Mouse (Mus musculus) heart, embryonic 13.5 days (tissue): ENCODE data around the gene Rhot2. TPM values are rescaled to one million over a fixed set of nuclear protein-coding genes. Genes with fewer than 3 reads are reported as not detected.

Experiments used
- ATAC-seq: fragments of 200-750 bp; cut with Nextera tagmentation; 2 replicates; pipeline ENCODE4 v1.8.0; 2017; ENCODE audit warnings: moderate TSS enrichment; ENCODE audit not compliant: insufficient number of reproducible peaks, low FRiP score, low TSS enrichment; ENCODE audit errors: extremely low read depth
- H3K27ac ChIP-seq: fragments of 300-500 bp; sonication (generic); replicated peaks from 2 replicates; pipeline ENCODE4 v1.5.1; 2015; ENCODE audit warnings: moderate library complexity, mild to moderate bottlenecking, inconsistent platforms
- H3K27me3 ChIP-seq: fragments of 300-500 bp; sonication (generic); replicated peaks from 2 replicates; pipeline ENCODE4 v1.6.1; 2015; ENCODE audit warnings: mild to moderate bottlenecking, inconsistent platforms
- H3K36me3 ChIP-seq: fragments of 300-500 bp; sonication (generic); 2 replicates; pipeline ENCODE4 v1.6.1; 2015; ENCODE audit warnings: mild to moderate bottlenecking, inconsistent platforms
- H3K4me1 ChIP-seq: fragments of 300-500 bp; sonication (generic); 2 replicates; pipeline ENCODE4 v1.6.1; 2015; ENCODE audit warnings: inconsistent platforms
- H3K4me2 ChIP-seq: fragments of 300-500 bp; sonication (generic); 2 replicates; pipeline ENCODE4 v1.6.1; 2015; ENCODE audit warnings: inconsistent platforms, mild to moderate bottlenecking, moderate library complexity
- H3K4me3 ChIP-seq: fragments of 300-500 bp; sonication (generic); 2 replicates; pipeline ENCODE4 v1.5.1; 2015; ENCODE audit warnings: moderate library complexity, mild to moderate bottlenecking, inconsistent platforms
- H3K9ac ChIP-seq: fragments of 300-500 bp; sonication (generic); 2 replicates; pipeline ENCODE4 v1.6.1; 2015; ENCODE audit warnings: inconsistent platforms, mild to moderate bottlenecking, moderate library complexity
- H3K9me3 ChIP-seq: fragments of 300-500 bp; sonication (generic); 2 replicates; pipeline ENCODE4 v1.6.1; 2016; ENCODE audit warnings: inconsistent platforms
- WGBS: fragments of 180-500 bp; shearing (Covaris S2); methylation state at CpG from one replicate; pipeline ENCODE4 v1.1.7; 2015; ENCODE audit warnings: mixed read lengths; 5-methylcytosine and 5-hydroxymethylcytosine counted together
- polyA plus RNA-seq: library from polyadenylated mRNA; unstranded; fragments of >200 nt; fragmentation: Nextera tagmentation; extraction: Ambion mirVana; gene quantifications from 2 replicates; pipeline ENCODE4 v1.2.1, GENCODE M21; 2015

The Rhot2 gene
- polyA plus RNA-seq, 1 experiment from 2014 or later = 18.3 TPM

DNA sequence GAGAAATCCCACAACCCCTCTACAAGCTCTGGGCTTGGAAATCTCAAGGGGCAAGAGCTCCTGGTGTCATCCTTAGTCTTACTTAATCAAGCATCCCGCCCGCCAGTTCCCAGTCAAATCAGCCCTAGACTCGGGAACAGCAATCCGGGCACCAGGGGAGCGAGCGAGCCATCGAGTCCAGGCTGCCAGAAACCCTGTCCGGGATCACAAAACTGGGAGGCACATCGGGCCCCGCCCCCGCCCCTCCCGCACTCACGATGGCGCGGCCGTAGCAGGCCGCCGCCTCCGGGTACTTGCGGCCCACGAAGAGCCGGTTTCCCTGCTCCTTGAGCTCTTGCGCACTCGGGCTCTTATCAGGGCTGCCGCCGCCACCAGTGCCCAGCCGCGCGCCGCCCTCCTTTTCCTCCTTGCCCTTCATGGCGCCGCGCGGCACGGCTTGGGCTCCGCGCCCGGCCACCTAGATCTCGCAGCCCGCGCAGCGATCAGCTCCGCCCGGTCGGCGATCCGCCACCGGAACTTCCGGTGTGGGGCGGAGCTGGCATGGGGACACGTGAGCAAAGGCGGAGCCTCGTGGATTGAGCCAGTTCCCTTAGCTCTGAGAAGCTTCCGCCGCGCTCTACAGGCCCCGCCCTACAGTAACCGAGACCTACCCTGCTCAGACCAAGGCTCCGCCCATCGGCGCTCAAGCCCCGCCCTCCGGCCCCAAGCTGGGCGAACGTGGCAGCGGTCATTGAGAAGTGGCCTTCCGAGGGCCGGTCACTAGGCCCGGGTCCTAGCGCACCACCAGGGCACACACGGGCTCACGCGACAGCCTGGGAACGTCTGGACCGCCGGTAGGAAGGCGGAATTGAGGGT, 12.0 kb downstream of the Rhot2 start:
- peaks cover 50% of the 10 kb centered on the region for H3K36me3 ChIP-seq

GRCm38 (mm10) chr17:25831451-25832281, 13.0 kb downstream of the Rhot2 start:
- Histone ChIP-seq H3K36me3 (peaks cover 57% of the 10 kb centered on the region), H3K4me1 (peaks cover 71% of the 10 kb centered on the region)
- WGBS = 46% methylated on average over 21 of the region's 21 CpGs

More for the DNA sequence above, 12.0 kb downstream of the Rhot2 start:
- H3K4me3 ChIP-seq = peak overlapping the region; percentile 74
- peak overlapping the region; percentile 98 for H3K27ac ChIP-seq
- peak; percentile 94 for ATAC-seq
- peak overlapping the region; percentile 99 for H3K4me2 ChIP-seq
- H3K4me1 ChIP-seq = peaks cover 81% of the 10 kb centered on the region
- WGBS = under 1% methylated on average over 77 of the region's 77 CpGs
- H3K9ac ChIP-seq = peak overlapping the region; percentile 92
- no peaks in the 10 kb centered on the region for H3K27me3 ChIP-seq
- no peaks in the 10 kb centered on the region for H3K9me3 ChIP-seq

DNA sequence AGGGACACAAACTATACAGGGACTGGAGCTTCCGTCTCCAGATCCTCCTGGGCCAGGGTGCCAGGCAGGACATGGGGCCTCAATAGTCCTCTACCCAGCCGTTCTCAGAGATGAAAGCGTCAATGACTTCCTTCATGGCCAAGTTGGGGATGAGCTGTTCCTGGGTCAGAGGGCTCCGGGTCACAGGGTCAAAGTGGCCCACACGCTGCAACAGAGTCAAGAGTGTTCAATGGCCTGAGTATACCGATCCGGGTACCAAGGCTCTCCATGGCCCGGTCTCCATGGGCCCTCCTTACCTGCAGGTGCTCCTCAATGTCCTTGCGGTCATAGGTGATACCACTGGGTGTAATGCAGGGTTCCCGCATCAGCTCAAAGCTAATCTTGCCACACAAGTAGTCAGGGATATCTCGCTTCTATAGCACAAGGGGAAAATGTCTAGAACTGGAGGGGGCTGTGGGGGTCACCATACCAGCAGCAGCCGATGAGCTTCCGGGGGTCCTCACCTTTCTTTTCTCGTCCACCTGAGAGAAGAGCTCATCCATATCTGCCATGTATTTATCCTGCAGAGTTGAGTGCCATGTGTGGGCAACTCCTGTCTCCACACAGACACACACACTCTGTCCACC, 13.7 kb downstream of the Rhot2 start:
- Histone ChIP-seq H3K36me3 (peaks cover 63% of the 10 kb centered on the region), H3K9ac (peak overlapping the region; percentile 92), H3K4me2 (peak overlapping the region; percentile 99), H3K4me3 (peak overlapping the region; percentile 74), H3K4me1 (peaks cover 64% of the 10 kb centered on the region), H3K9me3 (no peaks in the 10 kb centered on the region), H3K27me3 (no peaks in the 10 kb centered on the region), H3K27ac (no peak overlapping the region)
- WGBS = 83% methylated on average over 14 of the region's 14 CpGs
- ATAC-seq = no peak

More at GRCm38 (mm10) chr17:25831451-25832281, 13.0 kb downstream of the Rhot2 start:
- Histone ChIP-seq H3K4me3 (peak overlapping the region; percentile 74), H3K27me3 (no peaks in the 10 kb centered on the region), H3K9me3 (no peaks in the 10 kb centered on the region), H3K9ac (peak overlapping the region; percentile 92), H3K27ac (peak overlapping the region; percentile 98), H3K4me2 (peak overlapping the region; percentile 99)
- no peak for ATAC-seq

DNA sequence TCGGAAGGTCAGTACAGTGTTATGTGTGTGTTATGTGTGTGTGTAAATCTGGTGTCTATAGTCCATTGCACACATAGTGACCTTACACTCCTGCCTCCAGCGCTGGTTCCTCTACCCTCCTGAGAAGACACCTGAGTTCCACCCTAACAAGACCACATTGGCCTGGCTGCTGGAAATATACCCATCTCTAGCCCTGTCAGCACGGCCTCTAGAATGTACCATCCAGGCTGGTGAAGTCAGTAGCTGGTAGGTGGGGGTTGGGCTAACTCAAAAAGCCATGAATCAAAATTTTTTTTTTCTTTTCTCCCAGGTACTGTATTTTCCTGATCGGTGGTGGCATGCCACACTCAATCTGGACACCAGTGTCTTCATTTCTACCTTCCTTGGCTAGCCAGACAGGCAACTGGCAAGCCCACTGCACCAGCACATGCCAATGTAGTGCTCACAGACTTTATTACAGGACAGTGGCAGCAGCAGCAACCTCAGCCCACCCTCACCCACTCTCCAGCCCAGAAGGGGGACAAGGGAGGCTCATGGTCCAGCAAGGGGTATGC, 14.4 kb downstream of the Rhot2 start:
- ATAC-seq = no peak
- Histone ChIP-seq H3K9ac (peak overlapping the region; percentile 89), H3K36me3 (peaks cover 63% of the 10 kb centered on the region), H3K4me1 (peaks cover 58% of the 10 kb centered on the region), H3K27me3 (no peaks in the 10 kb centered on the region), H3K4me3 (peak overlapping the region; percentile 74; the same call in 1 of the 2 replicates), H3K27ac (no peak overlapping the region; the same call in 1 of the 2 replicates), H3K4me2 (peak overlapping the region; percentile 99), H3K9me3 (no peaks in the 10 kb centered on the region)
- 82% methylated on average over 4 of the region's 4 CpGs for WGBS

DNA sequence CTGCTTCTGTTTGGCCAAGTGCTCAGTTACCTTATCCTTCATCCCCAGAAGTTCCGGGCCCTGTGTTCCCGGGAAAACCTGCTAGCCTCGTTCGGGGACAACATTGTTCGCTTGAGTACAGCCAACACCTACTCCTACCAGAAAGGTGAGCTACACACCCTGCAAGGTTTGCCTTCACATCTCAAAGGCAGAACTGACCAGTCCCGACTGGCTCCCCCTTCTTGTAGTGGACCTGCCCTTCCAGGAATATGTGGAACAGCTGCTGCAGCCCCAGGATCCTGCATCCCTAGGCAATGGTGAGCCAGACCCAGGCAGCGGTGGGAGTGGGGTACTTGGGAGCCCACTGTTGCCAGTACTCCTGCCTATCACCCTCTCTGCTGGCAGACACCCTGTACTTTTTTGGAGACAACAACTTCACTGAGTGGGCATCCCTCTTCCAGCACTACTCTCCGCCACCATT, 15.1 kb downstream of the Rhot2 start:
- Histone ChIP-seq H3K4me2 (peak overlapping the region; percentile 91), H3K4me3 (peak overlapping the region; percentile 74), H3K36me3 (peaks cover 57% of the 10 kb centered on the region), H3K27ac (peak overlapping the region; percentile 93), H3K4me1 (peaks cover 58% of the 10 kb centered on the region), H3K27me3 (no peaks in the 10 kb centered on the region), H3K9ac (peak overlapping the region; percentile 89), H3K9me3 (no peaks in the 10 kb centered on the region)
- WGBS = 38% methylated on average over 8 of the region's 8 CpGs
- no peak for ATAC-seq

DNA sequence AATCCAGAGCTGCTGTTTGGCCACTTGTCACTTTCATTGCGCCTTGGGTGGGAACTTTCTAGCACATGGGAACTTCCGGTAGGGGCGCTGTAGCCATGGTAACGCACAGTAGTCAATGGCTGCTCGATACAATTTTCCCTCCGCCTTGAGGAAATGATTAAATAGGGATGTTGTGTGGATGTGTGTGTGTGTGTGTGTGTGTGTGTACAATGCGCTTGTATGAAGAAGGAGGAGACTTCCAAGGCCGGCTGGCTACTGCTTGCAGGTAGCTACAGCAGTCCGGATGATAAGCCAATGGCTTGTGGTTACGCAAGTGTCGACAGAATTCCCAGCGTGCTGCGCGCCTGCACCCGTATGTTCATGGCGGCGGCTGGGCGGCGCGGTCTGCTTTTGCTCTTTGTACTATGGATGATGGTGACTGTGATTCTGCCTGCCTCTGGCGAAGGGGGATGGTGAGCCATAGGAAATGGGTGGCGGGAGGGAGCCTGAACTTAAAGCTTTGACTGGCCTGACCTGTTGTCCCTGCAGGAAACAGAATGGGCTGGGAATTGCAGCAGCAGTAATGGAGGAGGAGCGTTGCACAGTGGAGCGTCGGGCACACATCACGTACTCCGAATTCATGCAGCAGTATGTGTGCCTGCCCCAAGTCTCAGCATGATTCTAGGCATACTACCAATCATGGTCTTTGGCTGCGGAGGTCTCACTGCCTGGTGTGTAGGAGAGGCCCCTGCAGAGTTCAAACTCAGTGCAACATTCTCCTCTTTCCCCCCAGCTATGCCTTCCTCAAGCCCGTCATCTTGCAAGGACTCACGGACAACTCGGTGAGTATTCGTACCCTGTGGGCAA, 15.7 kb downstream of the Rhot2 start, which contains the start of gene Jmjd8:
Gene Jmjd8, plus strand, starts transcription at position 156 of the 846 bp plus-strand sequence.
- H3K9me3 ChIP-seq = no peaks in the 10 kb centered on the region
- peak within 1 kb of the TSS; percentile 74 for H3K4me3 ChIP-seq
- H3K27ac ChIP-seq = peak within 1 kb of the TSS; percentile 93
- peak within 1 kb of the TSS; percentile 89 for H3K9ac ChIP-seq
- H3K36me3 ChIP-seq = peaks cover 55% of the 10 kb centered on the region
- H3K4me1 ChIP-seq = peaks cover 58% of the 10 kb centered on the region
- H3K4me2 ChIP-seq = peak within 1 kb of the TSS; percentile 91
- no peak for ATAC-seq
- H3K27me3 ChIP-seq = no peaks in the 10 kb centered on the region
- 1% methylated on average over 32 of the region's 32 CpGs for WGBS

GRCm38 (mm10) chr17:25828223-25828594, 16.4 kb downstream of the Rhot2 start:
- Histone ChIP-seq H3K4me2 (peak overlapping the region; percentile 91), H3K4me3 (peak overlapping the region; percentile 74), H3K9ac (peak overlapping the region; percentile 89), H3K9me3 (no peaks in the 10 kb centered on the region), H3K4me1 (peaks cover 57% of the 10 kb centered on the region), H3K27ac (peak overlapping the region; percentile 93), H3K27me3 (no peaks in the 10 kb centered on the region), H3K36me3 (peaks cover 55% of the 10 kb centered on the region)
- 75% methylated on average over 8 of the region's 8 CpGs for WGBS
- ATAC-seq = no peak

DNA sequence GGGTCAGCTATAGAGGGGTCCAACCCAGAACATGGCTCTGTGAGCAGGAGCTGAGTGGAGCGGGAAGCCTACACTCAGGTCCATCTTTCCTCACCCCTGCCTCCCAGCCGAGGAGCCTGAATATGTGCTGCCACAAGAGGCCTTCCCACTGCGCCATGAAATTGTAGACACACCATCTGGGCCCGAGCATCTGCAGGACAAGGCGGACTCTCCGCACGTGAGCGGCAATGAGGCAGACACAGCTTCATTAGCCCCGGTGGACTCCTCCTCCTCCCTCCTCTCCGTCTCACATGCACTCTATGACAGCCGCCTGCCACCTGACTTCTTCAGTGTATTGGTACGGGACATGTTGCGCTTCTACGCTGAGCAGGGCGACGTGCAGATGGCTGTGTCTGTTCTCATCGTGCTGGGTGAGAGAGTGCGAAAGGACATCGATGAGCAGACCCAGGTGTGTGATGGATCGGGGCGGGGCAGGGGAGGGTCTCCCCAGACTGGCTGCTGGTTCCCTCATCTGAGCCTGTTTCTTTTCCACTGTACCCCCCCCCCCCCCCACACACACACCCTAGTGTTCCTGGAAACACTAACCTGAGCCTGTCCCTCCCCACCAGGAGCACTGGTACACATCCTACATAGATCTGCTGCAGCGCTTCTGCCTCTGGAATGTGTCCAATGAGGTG, 17.0 kb downstream of the Rhot2 start:
- H3K27ac ChIP-seq = no peak overlapping the region
- no peak for ATAC-seq
- WGBS = 91% methylated on average over 22 of the region's 22 CpGs
- no peak overlapping the region for H3K4me2 ChIP-seq
- no peak overlapping the region; the same call in 1 of the 2 replicates for H3K4me3 ChIP-seq
- H3K4me1 ChIP-seq = peaks cover 60% of the 10 kb centered on the region
- H3K36me3 ChIP-seq = peaks cover 55% of the 10 kb centered on the region
- H3K9ac ChIP-seq = no peak overlapping the region
- H3K27me3 ChIP-seq = peaks cover 2% of the 10 kb centered on the region
- no peaks in the 10 kb centered on the region for H3K9me3 ChIP-seq

GRCm38 (mm10) chr17:25827011-25827410, 17.6 kb downstream of the Rhot2 start:
- WGBS = 90% methylated on average over 13 of the region's 13 CpGs
- H3K4me3 ChIP-seq = no peak overlapping the region
- no peak for ATAC-seq
- H3K9me3 ChIP-seq = no peaks in the 10 kb centered on the region
- peaks cover 55% of the 10 kb centered on the region for H3K36me3 ChIP-seq
- no peak overlapping the region for H3K27ac ChIP-seq
- peaks cover 9% of the 10 kb centered on the region for H3K27me3 ChIP-seq
- H3K4me2 ChIP-seq = no peak overlapping the region
- H3K9ac ChIP-seq = no peak overlapping the region
- H3K4me1 ChIP-seq = peaks cover 57% of the 10 kb centered on the region
